Mouse (Mus musculus) testis, adult 2 months (tissue): ENCODE data around the gene Dnah9. TPM values are rescaled to one million over a fixed set of nuclear protein-coding genes. Genes with fewer than 3 reads are reported as not detected.

Source experiments
- H3K27ac ChIP-seq: fragments of 200-500 bp; 2 replicates; pipeline ENCODE4 v1.5.1; 2012; ENCODE audit warnings: low read depth, low read length; ENCODE audit not compliant: control insufficient read depth, insufficient read depth
- H3K27me3 ChIP-seq: fragments of 200-500 bp; 2 replicates; pipeline ENCODE4 v1.6.1; 2012; ENCODE audit warnings: mild to moderate bottlenecking, low read length, moderate library complexity; ENCODE audit not compliant: control insufficient read depth, insufficient read depth
- H3K36me3 ChIP-seq: fragments of 200-500 bp; 2 replicates; pipeline ENCODE4 v1.6.1; 2012; ENCODE audit warnings: mild to moderate bottlenecking, low read length; ENCODE audit not compliant: control insufficient read depth, insufficient read depth
- H3K4me1 ChIP-seq: fragments of 200-500 bp; 2 replicates; pipeline ENCODE4 v1.6.1; 2012; ENCODE audit warnings: low read length; ENCODE audit not compliant: control insufficient read depth, insufficient read depth
- H3K4me3 ChIP-seq: fragments of 200-500 bp; 2 replicates; pipeline ENCODE4 v1.5.1; 2012; ENCODE audit warnings: low read depth, mild to moderate bottlenecking, low read length, moderate library complexity, mixed read lengths; ENCODE audit not compliant: control insufficient read depth
- CTCF ChIP-seq: fragments of 200-500 bp; IDR thresholded peaks from 2 replicates; pipeline ENCODE4 v1.5.1; 2012; ENCODE audit warnings: low read depth, mild to moderate bottlenecking, inconsistent platforms, low read length, moderate library complexity; ENCODE audit not compliant: control insufficient read depth, insufficient read depth, insufficient replicate concordance
- POLR2A ChIP-seq: fragments of 200-500 bp; IDR thresholded peaks from 2 replicates; pipeline ENCODE4 v1.6.1; 2012; ENCODE audit warnings: low read depth, mild to moderate bottlenecking, inconsistent platforms, low read length, moderate library complexity; ENCODE audit not compliant: control insufficient read depth
- polyA plus RNA-seq: library from polyadenylated mRNA; depleted of rRNA; stranded (reverse); fragments of >200 nt; gene quantifications from 2 replicates; pipeline ENCODE4 v1.2.3, GENCODE M21; 2012

Gene Dnah9
- polyA plus RNA-seq, 1 experiment = 1.6 TPM

- TF ChIP-seq CTCF (no peak), POLR2A (no peak)
- Histone ChIP-seq H3K4me1 (no peaks in the 10 kb centered on the region), H3K4me3 (no peak overlapping the region), H3K27ac (no peak overlapping the region), H3K36me3 (no peaks in the 10 kb centered on the region), H3K27me3 (no peaks in the 10 kb centered on the region)
Observed at GRCm38 (mm10) chr11:66126150-66126549, 42.2 kb downstream of the Dnah9 start.

DNA sequence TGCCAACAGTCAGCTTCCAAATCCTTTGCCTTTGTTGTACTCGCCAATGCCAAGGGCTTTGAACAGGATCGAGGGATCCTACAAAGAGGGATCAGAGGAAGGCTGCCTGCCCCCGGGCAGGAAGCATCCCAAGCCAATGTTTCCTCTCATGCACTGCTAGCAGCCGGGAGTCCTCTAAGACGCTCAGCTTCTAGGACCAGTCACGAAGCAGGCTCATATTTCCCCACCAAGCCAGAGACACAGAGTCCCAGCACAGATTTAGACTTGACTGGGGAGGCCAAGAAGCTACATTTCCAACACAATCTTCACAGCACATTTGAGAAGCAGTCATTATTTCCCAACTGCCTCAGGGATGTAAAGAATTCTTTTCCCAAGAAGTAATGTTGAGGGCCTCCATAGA is 43.9 kb downstream of the Dnah9 start:
- TF ChIP-seq CTCF = no peak
- no peak for TF ChIP-seq POLR2A
- no peak overlapping the region for H3K4me3 ChIP-seq
- H3K4me1 ChIP-seq = no peaks in the 10 kb centered on the region
- no peaks in the 10 kb centered on the region for H3K36me3 ChIP-seq
- H3K27ac ChIP-seq = no peak overlapping the region
- H3K27me3 ChIP-seq = no peaks in the 10 kb centered on the region

- Histone ChIP-seq H3K4me1 (no peaks in the 10 kb centered on the region), H3K4me3 (no peak overlapping the region), H3K36me3 (no peaks in the 10 kb centered on the region), H3K27me3 (no peaks in the 10 kb centered on the region), H3K27ac (no peak overlapping the region)
- TF ChIP-seq CTCF (peak; percentile 28; the same call in 1 of the 2 replicates), POLR2A (no peak)
Observed at GRCm38 (mm10) chr11:66122017-66122416, 46.3 kb downstream of the Dnah9 start.

GRCm38 (mm10) chr11:66083663-66084254 is 84.6 kb downstream of the Dnah9 start:
- no peaks in the 10 kb centered on the region for H3K4me1 ChIP-seq
- H3K36me3 ChIP-seq = no peaks in the 10 kb centered on the region
- no peak overlapping the region for H3K4me3 ChIP-seq
- no peak overlapping the region for H3K27ac ChIP-seq
- H3K27me3 ChIP-seq = no peaks in the 10 kb centered on the region
- TF ChIP-seq POLR2A (no peak), CTCF (no peak)

DNA sequence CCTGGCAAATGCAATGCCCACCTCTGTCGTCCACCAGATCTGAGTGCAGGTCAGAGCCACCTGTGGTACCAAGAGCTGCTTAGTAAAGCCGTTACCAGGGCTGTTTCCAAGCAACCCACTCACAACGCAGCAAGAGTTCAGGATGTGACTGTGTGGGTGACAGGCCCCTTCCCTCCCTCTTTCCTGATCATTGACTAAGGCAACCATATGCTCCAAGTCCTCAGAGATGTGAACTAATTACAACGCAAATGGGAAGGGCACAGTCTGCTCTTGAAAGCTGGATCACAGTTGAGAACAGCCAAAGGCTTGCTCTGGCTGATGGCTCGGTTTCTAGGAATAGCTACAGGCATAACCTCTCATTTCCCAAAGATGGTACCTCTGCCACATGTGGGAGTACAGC is 95.4 kb downstream of the Dnah9 start:
- no peak overlapping the region for H3K27ac ChIP-seq
- H3K4me3 ChIP-seq = no peak overlapping the region
- TF ChIP-seq POLR2A = no peak
- no peak for TF ChIP-seq CTCF
- no peaks in the 10 kb centered on the region for H3K27me3 ChIP-seq
- no peaks in the 10 kb centered on the region for H3K4me1 ChIP-seq
- H3K36me3 ChIP-seq = no peaks in the 10 kb centered on the region

- H3K4me1 ChIP-seq = no peaks in the 10 kb centered on the region
- TF ChIP-seq CTCF (no peak), POLR2A (no peak)
- no peak overlapping the region for H3K4me3 ChIP-seq
- H3K27ac ChIP-seq = no peak overlapping the region
- H3K27me3 ChIP-seq = no peaks in the 10 kb centered on the region
- no peaks in the 10 kb centered on the region for H3K36me3 ChIP-seq
Observed at GRCm38 (mm10) chr11:66058956-66059355, 109.4 kb downstream of the Dnah9 start.

DNA sequence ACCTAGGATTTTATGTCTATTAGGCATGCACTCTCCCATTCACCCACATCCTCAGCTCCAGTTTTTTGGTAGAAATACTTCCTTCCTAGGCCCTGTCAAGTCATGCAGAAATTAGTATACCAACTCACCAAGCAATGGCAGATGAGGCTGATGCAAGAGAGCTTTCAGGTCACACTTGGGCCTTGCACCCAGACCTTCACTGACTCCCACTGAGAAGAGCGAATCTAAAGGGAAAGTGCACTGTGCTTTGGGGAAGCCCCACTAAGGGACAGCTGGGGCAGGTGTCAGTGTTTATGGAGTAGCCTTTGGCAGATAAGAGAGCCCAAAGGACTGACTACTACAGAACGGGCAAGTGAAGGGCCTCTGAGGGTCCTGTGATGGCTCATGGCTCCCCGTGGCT is 117.1 kb downstream of the Dnah9 start:
- Histone ChIP-seq H3K27ac (no peak overlapping the region), H3K36me3 (no peaks in the 10 kb centered on the region), H3K27me3 (no peaks in the 10 kb centered on the region), H3K4me3 (no peak overlapping the region), H3K4me1 (no peaks in the 10 kb centered on the region)
- no peak for TF ChIP-seq CTCF
- no peak for TF ChIP-seq POLR2A
